Mouse (Mus musculus) stomach, postnatal 0 days (tissue): ENCODE measurements at regions not wholly inside any gene's neighbourhood (a gene's known extent, or its start where the extent isn't known, plus 50 kb on each side); places are given as distances from the start of the nearest gene placed in this dataset.

ENCODE experiments used
- ATAC-seq: fragments of 200-750 bp; cut with Nextera tagmentation; 2 replicates; pipeline ENCODE4 v1.8.0; 2017; ENCODE audit not compliant: low FRiP score, low TSS enrichment
- DNase-seq: peaks from one replicate; pipeline ENCODE4 v3.0.0-alpha.2; 2016; ENCODE audit warnings: low spot score
- H3K27ac ChIP-seq: fragments of 300-500 bp; sonication (generic); replicated peaks from 2 replicates; pipeline ENCODE4 v1.5.1; 2014; ENCODE audit warnings: mild to moderate bottlenecking, control low read depth
- H3K27me3 ChIP-seq: fragments of 300-500 bp; sonication (generic); 2 replicates; pipeline ENCODE4 v1.6.1; 2014; ENCODE audit warnings: low read length; ENCODE audit not compliant: control insufficient read depth, insufficient read depth
- H3K36me3 ChIP-seq: fragments of 300-500 bp; sonication (generic); 2 replicates; pipeline ENCODE4 v1.6.1; 2014; ENCODE audit warnings: low read length, mixed read lengths; ENCODE audit not compliant: control insufficient read depth, insufficient read depth
- H3K4me1 ChIP-seq: fragments of 300-500 bp; sonication (generic); replicated peaks from 2 replicates; pipeline ENCODE4 v1.6.1; 2014; ENCODE audit warnings: antibody characterized with exemption; ENCODE audit not compliant: control insufficient read depth, insufficient read depth
- H3K4me2 ChIP-seq: fragments of 300-500 bp; sonication (generic); replicated peaks from 2 replicates; pipeline ENCODE4 v1.6.1; 2014; ENCODE audit warnings: low read depth, mild to moderate bottlenecking, control low read depth, moderate library complexity
- H3K4me3 ChIP-seq: fragments of 300-500 bp; sonication (generic); 2 replicates; pipeline ENCODE4 v1.5.1; 2014; ENCODE audit warnings: low read depth, low read length, control low read depth
- H3K9ac ChIP-seq: fragments of 300-500 bp; sonication (generic); 2 replicates; pipeline ENCODE4 v1.6.1; 2014; ENCODE audit warnings: mild to moderate bottlenecking, low read length, control low read depth, mixed read lengths
- H3K9me3 ChIP-seq: fragments of 300-500 bp; sonication (generic); 2 replicates; pipeline ENCODE4 v1.6.1; 2016; ENCODE audit warnings: low read length; ENCODE audit not compliant: control insufficient read depth
- CTCF ChIP-seq: IDR thresholded peaks from 2 replicates; pipeline ENCODE4 v1.5.1; 2016; ENCODE audit warnings: antibody characterized with exemption, low read depth, mild to moderate bottlenecking, moderate library complexity
- EP300 ChIP-seq: optimal IDR thresholded peaks from 2 replicates; pipeline ENCODE3; 2016; ENCODE audit warnings: antibody characterized with exemption
- WGBS: fragments of 180-500 bp; shearing (Covaris S2); extraction: QIAGEN DNeasy Blood & Tissue Kit; methylation state at CpG from one replicate; pipeline ENCODE4 v1.1.7; 2014; 5-methylcytosine and 5-hydroxymethylcytosine counted together

- TF ChIP-seq CTCF (no peak), EP300 (no peak)
- ATAC-seq (no peak), DNase-seq (no peak)
- Histone ChIP-seq H3K4me1 (no peaks in the 10 kb centered on the region), H3K4me3 (no peak overlapping the region), H3K27ac (no peak overlapping the region), H3K4me2 (no peak overlapping the region), H3K9me3 (no peaks in the 10 kb centered on the region), H3K36me3 (no peaks in the 10 kb centered on the region), H3K9ac (no peak overlapping the region), H3K27me3 (peaks cover 16% of the 10 kb centered on the region; the same call in 1 of the 2 replicates)
- WGBS = 56% methylated on average over 8 of the region's 8 CpGs
Observed at GRCm38 (mm10) chr19:44677295-44677694, 78.5 kb upstream of the Pax2 start.

GRCm38 (mm10) chr19:44678686-44679085 is 77.2 kb upstream of the Pax2 start:
- no peak for DNase-seq
- TF ChIP-seq CTCF = no peak
- no peak for TF ChIP-seq EP300
- no peaks in the 10 kb centered on the region for H3K9me3 ChIP-seq
- peaks cover 17% of the 10 kb centered on the region for H3K27me3 ChIP-seq
- no peak overlapping the region for H3K4me2 ChIP-seq
- no peak for ATAC-seq
- H3K4me1 ChIP-seq = no peaks in the 10 kb centered on the region
- H3K27ac ChIP-seq = no peak overlapping the region
- 64% methylated on average over 1 of the region's 1 CpGs for WGBS
- no peak overlapping the region for H3K4me3 ChIP-seq
- no peak overlapping the region for H3K9ac ChIP-seq
- no peaks in the 10 kb centered on the region for H3K36me3 ChIP-seq

- no peak for DNase-seq
- Histone ChIP-seq H3K9me3 (no peaks in the 10 kb centered on the region), H3K4me2 (no peak overlapping the region), H3K27ac (no peak overlapping the region), H3K4me3 (no peak overlapping the region), H3K27me3 (peaks cover 23% of the 10 kb centered on the region), H3K4me1 (no peaks in the 10 kb centered on the region), H3K36me3 (no peaks in the 10 kb centered on the region), H3K9ac (no peak overlapping the region)
- ATAC-seq = no peak
- TF ChIP-seq EP300 = no peak
- TF ChIP-seq CTCF = no peak
- whole genome bisulfite sequencing = 20% methylated on average over 8 of the region's 8 CpGs
Observed at GRCm38 (mm10) chr19:44681675-44682074, 74.2 kb upstream of the Pax2 start.

DNA sequence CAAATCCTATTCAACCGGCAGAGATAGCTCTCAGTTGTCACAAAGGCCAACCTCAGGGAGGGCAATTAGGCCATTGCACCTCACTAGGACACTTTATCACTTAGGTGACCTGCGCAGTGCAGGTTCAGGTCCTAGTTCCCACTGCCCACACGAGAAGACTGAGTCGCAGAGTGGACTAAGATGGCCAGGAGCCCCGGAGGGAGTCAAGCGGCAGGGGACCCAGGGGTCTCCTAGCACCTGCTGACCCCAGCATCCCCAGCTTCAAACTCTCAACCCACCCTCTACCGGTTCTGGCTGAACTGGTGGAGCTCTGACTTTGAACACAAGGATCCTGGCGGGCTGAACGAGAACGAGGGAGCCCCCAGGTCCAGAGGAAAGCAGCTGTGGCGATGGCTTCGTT is 72.7 kb upstream of the Pax2 start:
- Histone ChIP-seq H3K4me2 (no peak overlapping the region), H3K27me3 (peaks cover 22% of the 10 kb centered on the region), H3K36me3 (no peaks in the 10 kb centered on the region), H3K4me1 (no peaks in the 10 kb centered on the region), H3K9me3 (no peaks in the 10 kb centered on the region), H3K9ac (no peak overlapping the region), H3K27ac (no peak overlapping the region), H3K4me3 (no peak overlapping the region)
- DNase-seq (no peak), ATAC-seq (no peak)
- 6% methylated on average over 12 of the region's 12 CpGs for WGBS
- no peak for TF ChIP-seq EP300
- no peak for TF ChIP-seq CTCF

DNA sequence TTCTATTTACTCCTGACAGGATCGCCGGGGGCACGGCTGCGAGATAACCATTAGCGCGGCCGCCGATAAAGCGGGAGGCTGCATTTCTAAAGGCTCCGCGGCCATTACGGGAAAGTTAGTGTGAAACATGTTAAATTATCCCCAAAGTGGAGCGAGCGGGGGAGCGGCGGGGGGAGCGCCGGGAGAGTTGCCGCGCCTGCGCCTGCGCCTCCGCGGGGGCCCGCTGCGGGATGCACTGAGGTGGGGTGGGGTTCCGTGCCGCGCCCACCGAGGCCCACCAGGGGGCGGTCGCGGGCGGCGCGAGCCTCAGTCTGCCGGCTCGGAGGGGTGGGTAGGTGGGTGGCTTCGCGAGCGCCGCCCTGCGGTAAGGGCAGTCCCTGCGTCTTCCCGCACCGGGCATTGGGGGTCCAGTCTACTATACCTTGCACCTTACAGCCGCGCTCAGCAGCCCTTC is 71.8 kb upstream of the Pax2 start:
- DNase-seq (peak; percentile 29), ATAC-seq (no peak)
- TF ChIP-seq EP300 (no peak), CTCF (peak; percentile 61)
- H3K4me1 ChIP-seq = no peaks in the 10 kb centered on the region
- no peaks in the 10 kb centered on the region for H3K9me3 ChIP-seq
- H3K4me2 ChIP-seq = no peak overlapping the region; the same call in 1 of the 2 replicates
- H3K27me3 ChIP-seq = peaks cover 22% of the 10 kb centered on the region
- H3K27ac ChIP-seq = no peak overlapping the region
- H3K4me3 ChIP-seq = 0 out of 2 replicates have a peak overlapping the region, but pooled peaks have one; percentile 12
- 3% methylated on average over 42 of the region's 48 CpGs for WGBS
- no peak overlapping the region for H3K9ac ChIP-seq
- H3K36me3 ChIP-seq = no peaks in the 10 kb centered on the region

- H3K27ac ChIP-seq = no peak overlapping the region
- ATAC-seq = no peak
- H3K9me3 ChIP-seq = no peaks in the 10 kb centered on the region
- no peak for TF ChIP-seq CTCF
- TF ChIP-seq EP300 = no peak
- H3K9ac ChIP-seq = no peak overlapping the region
- WGBS = 35% methylated on average over 7 of the region's 7 CpGs
- H3K4me2 ChIP-seq = no peak overlapping the region
- peaks cover 22% of the 10 kb centered on the region for H3K27me3 ChIP-seq
- DNase-seq = no peak
- no peak overlapping the region for H3K4me3 ChIP-seq
- no peaks in the 10 kb centered on the region for H3K36me3 ChIP-seq
- H3K4me1 ChIP-seq = no peaks in the 10 kb centered on the region
Observed at GRCm38 (mm10) chr19:44686061-44686460, 69.8 kb upstream of the Pax2 start.
